Mouse (Mus musculus): Measurements from ENCODE around the gene Gm32717. TPM values are rescaled to one million over a fixed set of nuclear protein-coding genes. Genes with fewer than 3 reads are reported as not detected.
"Not testable (repeated sequence)": the region's sequence is repeated elsewhere in the genome, so short reads cannot be mapped to it uniquely, and the experiment has no call there.

Gm32717 gene
- polyA plus RNA-seq (2014; fragmentation: Nextera tagmentation; extraction: Ambion mirVana), result 0.35 and 0.37 TPM in 2 replicates

DNA sequence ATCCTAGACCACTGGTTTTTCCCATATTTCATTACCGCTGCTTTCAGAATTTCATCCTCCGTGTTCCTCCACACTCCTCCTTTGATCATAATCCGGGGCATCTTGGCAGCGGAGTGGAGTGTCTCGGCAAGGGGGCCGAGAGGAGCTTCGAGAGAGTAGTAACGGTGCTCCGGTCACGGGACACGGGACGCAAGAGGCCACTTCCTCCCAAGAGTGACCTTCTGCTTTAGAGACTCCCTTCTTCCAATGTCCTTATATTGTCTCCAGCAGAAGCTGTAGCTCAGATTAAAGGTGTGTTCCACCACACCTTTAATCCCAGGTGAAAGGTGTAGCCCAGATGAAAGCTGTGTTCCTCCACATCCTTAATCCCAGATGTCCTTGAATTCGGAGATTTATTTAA lies at the start of gene Gm32717:
Gene Gm32717, minus strand, starts transcription at position 101 of the 400 bp plus-strand sequence.
- ATAC-seq (ENCODE audit: low read depth); H3K4me2 ChIP-seq (ENCODE audit: low read depth, low read length); H3K9me3 ChIP-seq (ENCODE audit: control insufficient read depth, low read length); H3K27ac ChIP-seq (ENCODE audit: low read depth, low read length); H3K27me3 ChIP-seq (ENCODE audit: control insufficient read depth, insufficient read depth, low read length); H3K9ac ChIP-seq (replicated peaks; ENCODE audit: low read depth, low read length); H3K36me3 ChIP-seq (ENCODE audit: control insufficient read depth, insufficient read depth, low read length); H3K4me3 ChIP-seq (ENCODE audit: low read depth, low read length); H3K4me1 ChIP-seq (ENCODE audit: control insufficient read depth, insufficient read depth, low read length): not testable (repeated sequence)
- no CpG with 5 or more reads among the region's 13 CpGs for WGBS

DNA sequence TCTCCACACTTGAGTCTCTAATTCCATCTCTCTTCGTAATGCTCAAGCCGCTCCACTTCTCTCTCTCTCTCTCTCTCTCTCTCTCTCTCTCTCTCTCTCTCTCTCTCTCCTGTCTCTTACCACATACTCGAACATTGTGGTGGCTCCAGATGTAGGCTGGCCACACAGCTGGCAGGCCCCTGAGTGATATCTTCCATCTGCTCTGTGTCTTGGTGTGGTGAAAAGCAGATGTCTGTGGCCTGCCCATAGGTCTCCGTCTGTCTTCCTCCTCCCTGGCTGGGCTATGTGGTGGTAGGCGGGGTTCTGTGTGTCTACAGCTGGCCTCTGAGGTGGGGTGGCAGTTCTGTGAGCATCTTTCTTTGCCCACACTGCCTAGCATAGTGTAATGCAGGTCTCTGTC lies 42.4 kb upstream of the Gm32717 start:
- H3K27me3 ChIP-seq (ENCODE audit: control insufficient read depth, insufficient read depth, low read length); H3K4me3 ChIP-seq (ENCODE audit: low read depth, low read length); H3K9me3 ChIP-seq (ENCODE audit: control insufficient read depth, low read length); H3K4me2 ChIP-seq (ENCODE audit: low read depth, low read length); H3K36me3 ChIP-seq (ENCODE audit: control insufficient read depth, insufficient read depth, low read length); H3K27ac ChIP-seq (ENCODE audit: low read depth, low read length); H3K9ac ChIP-seq (replicated peaks; ENCODE audit: low read depth, low read length); ATAC-seq (ENCODE audit: low read depth); H3K4me1 ChIP-seq (ENCODE audit: control insufficient read depth, insufficient read depth, low read length): not testable (repeated sequence)
- WGBS, result 93% methylated on average over 2 of the region's 5 CpGs

DNA sequence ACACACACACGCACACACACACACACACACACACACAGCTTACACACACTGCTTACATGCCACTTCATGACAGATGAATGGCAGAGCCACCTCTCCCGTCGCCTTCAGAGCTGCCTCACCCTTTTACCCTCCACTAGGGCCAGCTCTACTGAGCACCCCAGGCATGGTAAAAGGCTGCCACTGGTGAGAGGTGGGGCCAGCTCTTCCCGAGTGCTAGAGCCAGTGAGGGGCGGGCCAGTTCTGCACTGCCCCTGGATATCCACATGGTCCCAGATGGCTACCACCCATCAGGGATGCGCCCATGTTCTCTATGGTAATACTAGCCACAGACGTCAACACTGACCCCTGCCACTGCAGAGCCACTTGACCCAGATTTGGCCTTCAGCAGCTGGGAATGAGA lies 42.0 kb upstream of the Gm32717 start:
- H3K27me3 ChIP-seq (ENCODE audit: control insufficient read depth, insufficient read depth, low read length); ATAC-seq (ENCODE audit: low read depth); H3K27ac ChIP-seq (ENCODE audit: low read depth, low read length); H3K4me1 ChIP-seq (ENCODE audit: control insufficient read depth, insufficient read depth, low read length); H3K9ac ChIP-seq (replicated peaks; ENCODE audit: low read depth, low read length); H3K4me2 ChIP-seq (ENCODE audit: low read depth, low read length); H3K4me3 ChIP-seq (ENCODE audit: low read depth, low read length); H3K36me3 ChIP-seq (ENCODE audit: control insufficient read depth, insufficient read depth, low read length); H3K9me3 ChIP-seq (ENCODE audit: control insufficient read depth, low read length): not testable (repeated sequence)
- 88% methylated on average over 5 of the region's 7 CpGs for WGBS

GRCm38 (mm10) chr10:118278069-118278468 lies 37.5 kb upstream of the Gm32717 start:
- not testable (repeated sequence) for H3K4me3 ChIP-seq (ENCODE audit: low read depth, low read length); H3K27me3 ChIP-seq (ENCODE audit: control insufficient read depth, insufficient read depth, low read length); H3K9me3 ChIP-seq (ENCODE audit: control insufficient read depth, low read length); H3K27ac ChIP-seq (ENCODE audit: low read depth, low read length); ATAC-seq (ENCODE audit: low read depth); H3K4me1 ChIP-seq (ENCODE audit: control insufficient read depth, insufficient read depth, low read length); H3K9ac ChIP-seq (replicated peaks; ENCODE audit: low read depth, low read length); H3K36me3 ChIP-seq (ENCODE audit: control insufficient read depth, insufficient read depth, low read length); H3K4me2 ChIP-seq (ENCODE audit: low read depth, low read length)
- no CpG with 5 or more reads among the region's 4 CpGs for WGBS

- H3K4me2 ChIP-seq (ENCODE audit: low read depth, low read length); ATAC-seq (ENCODE audit: low read depth); H3K4me1 ChIP-seq (ENCODE audit: control insufficient read depth, insufficient read depth, low read length); H3K36me3 ChIP-seq (ENCODE audit: control insufficient read depth, insufficient read depth, low read length); H3K27me3 ChIP-seq (ENCODE audit: control insufficient read depth, insufficient read depth, low read length); H3K9me3 ChIP-seq (ENCODE audit: control insufficient read depth, low read length); H3K4me3 ChIP-seq (ENCODE audit: low read depth, low read length); H3K27ac ChIP-seq (ENCODE audit: low read depth, low read length); H3K9ac ChIP-seq (replicated peaks; ENCODE audit: low read depth, low read length): not testable (repeated sequence)
- no CpG with 5 or more reads among the region's 2 CpGs for WGBS
These were observed 30.8 kb upstream of the Gm32717 start for GRCm38 (mm10) chr10:118271416-118271815.

DNA sequence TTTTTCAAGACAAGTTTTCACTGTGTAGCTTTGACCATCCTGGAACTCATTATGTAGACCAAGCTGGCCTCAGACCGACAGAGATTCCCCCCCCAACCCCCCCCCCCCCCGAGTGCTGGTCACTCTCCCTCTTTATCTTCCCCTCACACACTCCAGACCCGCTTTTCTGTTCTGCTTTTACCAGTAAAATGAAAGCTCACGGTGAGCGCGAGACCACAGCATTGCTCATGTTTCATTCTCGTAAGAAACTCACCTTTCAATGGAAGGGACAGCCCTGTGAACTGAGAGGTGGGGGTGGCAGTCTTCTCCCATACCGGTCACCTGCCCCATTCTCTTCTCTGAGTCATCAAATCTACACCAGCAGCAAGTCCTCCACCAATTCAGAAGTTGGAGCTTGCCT lies 28.2 kb upstream of the Gm32717 start:
- not testable (repeated sequence) for H3K27me3 ChIP-seq (ENCODE audit: control insufficient read depth, insufficient read depth, low read length); H3K36me3 ChIP-seq (ENCODE audit: control insufficient read depth, insufficient read depth, low read length); H3K9me3 ChIP-seq (ENCODE audit: control insufficient read depth, low read length); H3K9ac ChIP-seq (replicated peaks; ENCODE audit: low read depth, low read length); H3K4me1 ChIP-seq (ENCODE audit: control insufficient read depth, insufficient read depth, low read length); H3K27ac ChIP-seq (ENCODE audit: low read depth, low read length); ATAC-seq (ENCODE audit: low read depth); H3K4me3 ChIP-seq (ENCODE audit: low read depth, low read length); H3K4me2 ChIP-seq (ENCODE audit: low read depth, low read length)
- 50% methylated on average over 1 of the region's 8 CpGs for WGBS

GRCm38 (mm10) chr10:118258388-118258787 lies 17.8 kb upstream of the Gm32717 start, which contains the start of gene Gm32802:
Gene Gm32802 (plus strand): TSS chr10:118258688.
- H3K4me3 ChIP-seq (ENCODE audit: low read depth, low read length); H3K9ac ChIP-seq (replicated peaks; ENCODE audit: low read depth, low read length); H3K27ac ChIP-seq (ENCODE audit: low read depth, low read length); H3K9me3 ChIP-seq (ENCODE audit: control insufficient read depth, low read length); H3K27me3 ChIP-seq (ENCODE audit: control insufficient read depth, insufficient read depth, low read length); H3K36me3 ChIP-seq (ENCODE audit: control insufficient read depth, insufficient read depth, low read length); ATAC-seq (ENCODE audit: low read depth); H3K4me2 ChIP-seq (ENCODE audit: low read depth, low read length); H3K4me1 ChIP-seq (ENCODE audit: control insufficient read depth, insufficient read depth, low read length): not testable (repeated sequence)
- no CpG with 5 or more reads among the region's 13 CpGs for WGBS

DNA sequence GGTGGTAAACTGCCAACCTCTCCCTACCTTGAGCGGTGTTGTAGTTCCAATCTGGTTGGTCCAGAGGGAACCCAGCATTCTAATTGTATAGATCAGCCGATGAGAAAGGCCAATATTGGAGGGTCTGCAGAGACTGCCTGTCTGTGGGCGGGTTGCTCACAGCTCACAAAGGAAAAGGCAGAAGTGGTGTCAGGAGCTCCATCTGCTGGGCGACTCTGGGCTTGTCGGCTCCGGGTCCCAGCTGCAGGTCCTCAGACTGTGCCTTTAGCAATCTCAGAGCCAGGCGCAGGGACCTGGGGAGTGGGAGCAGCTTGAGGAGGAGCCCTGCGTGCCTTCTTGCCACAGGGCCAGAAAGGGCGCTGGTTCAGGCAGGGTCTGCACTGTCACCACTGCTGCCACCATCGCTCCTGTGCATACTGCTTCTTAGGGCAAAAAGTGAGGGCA lies 10.3 kb upstream of the Gm32717 start:
- no peak overlapping the region for H3K4me3 ChIP-seq (ENCODE audit: low read depth, low read length)
- H3K36me3 ChIP-seq (ENCODE audit: control insufficient read depth, insufficient read depth, low read length), result no peaks in the 10 kb centered on the region
- H3K9me3 ChIP-seq (ENCODE audit: control insufficient read depth, low read length), result no peaks in the 10 kb centered on the region
- no peak overlapping the region; the same call in 1 of the 2 replicates for H3K9ac ChIP-seq (replicated peaks; ENCODE audit: low read depth, low read length)
- H3K27ac ChIP-seq (ENCODE audit: low read depth, low read length), result 0 out of 2 replicates have a peak overlapping the region, but pooled peaks have one; percentile 16
- H3K27me3 ChIP-seq (ENCODE audit: control insufficient read depth, insufficient read depth, low read length), result no peaks in the 10 kb centered on the region
- peak; percentile 91 for ATAC-seq (ENCODE audit: low read depth)
- WGBS, result 23% methylated on average over 10 of the region's 10 CpGs
- H3K4me1 ChIP-seq (ENCODE audit: control insufficient read depth, insufficient read depth, low read length), result no peaks in the 10 kb centered on the region
- peak overlapping the region; percentile 23; the same call in 1 of the 2 replicates for H3K4me2 ChIP-seq (ENCODE audit: low read depth, low read length)

GRCm38 (mm10) chr10:118249006-118249595 lies 8.5 kb upstream of the Gm32717 start:
- H3K4me2 ChIP-seq (ENCODE audit: low read depth, low read length); H3K4me1 ChIP-seq (ENCODE audit: control insufficient read depth, insufficient read depth, low read length); H3K9ac ChIP-seq (replicated peaks; ENCODE audit: low read depth, low read length); H3K4me3 ChIP-seq (ENCODE audit: low read depth, low read length); H3K27me3 ChIP-seq (ENCODE audit: control insufficient read depth, insufficient read depth, low read length); ATAC-seq (ENCODE audit: low read depth); H3K27ac ChIP-seq (ENCODE audit: low read depth, low read length); H3K9me3 ChIP-seq (ENCODE audit: control insufficient read depth, low read length); H3K36me3 ChIP-seq (ENCODE audit: control insufficient read depth, insufficient read depth, low read length): not testable (repeated sequence)
- 57% methylated on average over 11 of the region's 11 CpGs for WGBS

All from neural tube, embryonic 14.5 days (tissue).